In the genomic region with DNA sequence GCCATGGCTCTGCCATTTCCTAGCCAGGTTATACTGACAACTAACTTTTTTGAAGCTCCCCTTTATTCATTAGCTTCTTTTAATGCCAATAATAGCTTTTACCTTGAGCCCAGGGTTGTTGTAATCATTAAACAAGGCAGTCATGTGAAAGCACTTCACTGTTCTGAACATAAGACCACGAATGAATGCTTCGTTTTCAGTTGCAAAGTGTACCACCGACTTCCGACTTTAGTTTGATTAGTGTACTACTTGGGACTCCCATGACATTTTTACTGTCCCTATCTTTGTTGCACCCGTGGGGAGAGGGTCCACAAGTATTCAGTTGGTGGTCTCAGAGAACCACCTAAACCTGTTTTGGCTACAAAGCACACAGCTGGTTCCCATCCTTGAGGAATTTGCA, we compare ENCODE assay signal across 8 mouse cellular contexts. TPM values are rescaled to one million over a fixed set of nuclear protein-coding genes. Genes with fewer than 3 reads are reported as not detected.
DNase-seq lines count a peak whose midpoint lies in the region; ATAC-seq and TF ChIP-seq lines count a peak whose summit lies in the region.

No protein-coding gene starts in this region.

- H3K9me3 ChIP-seq in lung, embryonic 15.5 days: no peaks in the 10 kb centered on the region
- no peaks in the 10 kb centered on the region for H3K9me3 ChIP-seq in hindbrain, embryonic 15.5 days
- H3K9me3 ChIP-seq in limb, embryonic 14.5 days (ENCODE audit: control insufficient read depth, low read length): no peaks in the 10 kb centered on the region
- H3K9me3 ChIP-seq in stomach, embryonic 15.5 days: no peaks in the 10 kb centered on the region

- H3K4me3 ChIP-seq in lung, embryonic 15.5 days: peak overlapping the region; percentile 98
- H3K4me3 ChIP-seq in hindbrain, embryonic 15.5 days: no peak overlapping the region
- H3K4me3 ChIP-seq in limb, embryonic 14.5 days (replicated peaks; ENCODE audit: low read length): peak overlapping the region; percentile 97; the same call in 1 of the 2 replicates
- H3K4me3 ChIP-seq in stomach, embryonic 15.5 days (replicated peaks): peak overlapping the region; percentile 68; the same call in 1 of the 2 replicates
- no peak overlapping the region for H3K4me3 ChIP-seq in layer of hippocampus, adult 2 months

- H3K27me3 ChIP-seq in lung, embryonic 15.5 days: no peaks in the 10 kb centered on the region
- H3K27me3 ChIP-seq in hindbrain, embryonic 15.5 days: no peaks in the 10 kb centered on the region
- no peaks in the 10 kb centered on the region for H3K27me3 ChIP-seq in limb, embryonic 14.5 days (ENCODE audit: control insufficient read depth, insufficient read depth, low read length)
- H3K27me3 ChIP-seq in stomach, embryonic 15.5 days (replicated peaks): 0 out of 2 replicates have a peak, but pooled peaks cover 4% of the 10 kb centered on the region

- H3K27ac ChIP-seq in lung, embryonic 15.5 days: 0 out of 2 replicates have a peak overlapping the region, but pooled peaks have one; percentile 99
- no peak overlapping the region for H3K27ac ChIP-seq in hindbrain, embryonic 15.5 days (replicated peaks)
- H3K27ac ChIP-seq in limb, embryonic 14.5 days (replicated peaks; ENCODE audit: low read depth, low read length): no peak overlapping the region
- peak overlapping the region; percentile 99; the same call in 1 of the 2 replicates for H3K27ac ChIP-seq in stomach, embryonic 15.5 days
- no peak overlapping the region for H3K27ac ChIP-seq in layer of hippocampus, adult 2 months

- WGBS in lung, embryonic 15.5 days: 28% methylated on average over 5 of the region's 5 CpGs
- WGBS in hindbrain, embryonic 15.5 days: 22% methylated on average over 5 of the region's 5 CpGs
- 19% methylated on average over 5 of the region's 5 CpGs for WGBS in limb, embryonic 14.5 days
- WGBS in stomach, embryonic 15.5 days: 32% methylated on average over 5 of the region's 5 CpGs

- H3K4me2 ChIP-seq in lung, embryonic 15.5 days: peak overlapping the region; percentile 63
- H3K4me2 ChIP-seq in hindbrain, embryonic 15.5 days: peak overlapping the region; percentile 56
- peak overlapping the region; percentile 51; the same call in 1 of the 2 replicates for H3K4me2 ChIP-seq in limb, embryonic 14.5 days (replicated peaks; ENCODE audit: low read depth, low read length, severe bottlenecking)
- H3K4me2 ChIP-seq in stomach, embryonic 15.5 days: peak overlapping the region; percentile 69

- no peaks in the 10 kb centered on the region for H3K36me3 ChIP-seq in lung, embryonic 15.5 days
- no peaks in the 10 kb centered on the region for H3K36me3 ChIP-seq in hindbrain, embryonic 15.5 days
- H3K36me3 ChIP-seq in limb, embryonic 14.5 days (ENCODE audit: control insufficient read depth, insufficient read depth, low read length): no peaks in the 10 kb centered on the region
- no peaks in the 10 kb centered on the region for H3K36me3 ChIP-seq in stomach, embryonic 15.5 days

- no peak for DNase-seq in lung, adult 18-20 months
- DNase-seq in limb, embryonic 14.5 days (ENCODE audit: low spot score): no peak
- DNase-seq in lung, postnatal 25 days (ENCODE audit: low spot score): no peak
- DNase-seq in layer of hippocampus, adult 2 months (ENCODE audit: low spot score in 2 of 2): no peak
- DNase-seq in cerebellum, adult 9-11 months: no peak

- peak overlapping the region; percentile 98; the same call in 1 of the 2 replicates for H3K9ac ChIP-seq in lung, embryonic 15.5 days
- no peak overlapping the region for H3K9ac ChIP-seq in hindbrain, embryonic 15.5 days
- 0 out of 2 replicates have a peak overlapping the region, but pooled peaks have one; percentile 99 for H3K9ac ChIP-seq in limb, embryonic 14.5 days (ENCODE audit: low read depth, low read length, severe bottlenecking)
- no peak overlapping the region for H3K9ac ChIP-seq in stomach, embryonic 15.5 days

- TF ChIP-seq POLR2A in limb, embryonic 14.5 days (IDR thresholded peaks at IDR 0.05; ENCODE audit: borderline replicate concordance, extremely low read depth, insufficient read depth, insufficient read length): no peak

- ATAC-seq in lung, embryonic 15.5 days (ENCODE audit: borderline replicate concordance, extremely low read depth, low FRiP score, low TSS enrichment): no peak
- ATAC-seq in hindbrain, embryonic 15.5 days (ENCODE audit: low FRiP score, low read depth): no peak
- no peak for ATAC-seq in limb, embryonic 14.5 days (ENCODE audit: low FRiP score, low read depth)
- no peak for ATAC-seq in stomach, embryonic 15.5 days (ENCODE audit: insufficient read depth, low FRiP score, low read depth)

- no peak for TF ChIP-seq CTCF in layer of hippocampus, adult 2 months (conservative IDR thresholded peaks at IDR 0.05)

- H3K4me1 ChIP-seq in lung, embryonic 15.5 days: peaks cover 15% of the 10 kb centered on the region
- peaks cover 29% of the 10 kb centered on the region for H3K4me1 ChIP-seq in hindbrain, embryonic 15.5 days (replicated peaks)
- peaks cover 13% of the 10 kb centered on the region for H3K4me1 ChIP-seq in limb, embryonic 14.5 days (ENCODE audit: control insufficient read depth, insufficient read depth, low read length)
- peaks cover 4% of the 10 kb centered on the region; the same call in 1 of the 2 replicates for H3K4me1 ChIP-seq in stomach, embryonic 15.5 days

RNA-seq across cellular contexts. Expression of a gene that starts 0.3 kb away (rescaled TPM):
- polyA plus RNA-seq in lung, embryonic 15.5 days (2015; fragmentation: Nextera tagmentation; extraction: Ambion mirVana): 127 and 132 TPM in 2 replicates
- polyA plus RNA-seq in hindbrain, embryonic 15.5 days (2015; fragmentation: Nextera tagmentation; extraction: Ambion mirVana): 78.3 and 85.7 TPM in 2 replicates
- polyA plus RNA-seq in limb, embryonic 14.5 days (2012; rRNA removed): 72.5 and 73.9 TPM in 2 replicates
- 146 and 160 TPM in 2 replicates for polyA plus RNA-seq in limb, embryonic 14.5 days (2014; fragmentation: Nextera tagmentation; extraction: Ambion mirVana)
- polyA plus RNA-seq in stomach, embryonic 15.5 days (2015; fragmentation: Nextera tagmentation; extraction: Ambion mirVana): 94.3 and 97.2 TPM in 2 replicates
- 10 to 100 TPM; 49.9 to 51.2 TPM for total RNA-seq in layer of hippocampus, adult 2 months (2021)

Comparison
In these comparisons a context has a peak if more than half of its experiments do, and no peak if none do; other contexts are left out.
1. H3K27ac ChIP-seq: peak in lung, embryonic 15.5 days (single experiment) and stomach, embryonic 15.5 days (single experiment); none in hindbrain, embryonic 15.5 days (single experiment), limb, embryonic 14.5 days (single experiment) and layer of hippocampus, adult 2 months (single experiment).
2. H3K4me3 ChIP-seq: peak in lung, embryonic 15.5 days (single experiment), limb, embryonic 14.5 days (single experiment) and stomach, embryonic 15.5 days (single experiment); none in hindbrain, embryonic 15.5 days (single experiment) and layer of hippocampus, adult 2 months (single experiment).
3. H3K9ac ChIP-seq: peak in lung, embryonic 15.5 days (single experiment) and limb, embryonic 14.5 days (single experiment); none in hindbrain, embryonic 15.5 days (single experiment) and stomach, embryonic 15.5 days (single experiment).
4. Peak in every context shown above with its lines, with median percentiles within 50 percentile points of each other: H3K4me2 ChIP-seq.